Mouse (Mus musculus): Measurements from ENCODE around the gene Slc35g3.

Gene Slc35g3

GRCm38 (mm10) chr11:69784793-69785272 is 23.1 kb upstream of the Slc35g3 start:
- DNase-seq (ENCODE audit: low read depth, low spot score) = no peak

- no peak for DNase-seq (ENCODE audit: low read depth, low spot score)
These were observed 20.1 kb upstream of the Slc35g3 start for GRCm38 (mm10) chr11:69781828-69782227.

- no peak for DNase-seq (ENCODE audit: low read depth, low spot score)
These were observed 17.2 kb upstream of the Slc35g3 start for GRCm38 (mm10) chr11:69778985-69779384.

GRCm38 (mm10) chr11:69778258-69778982 is 16.7 kb upstream of the Slc35g3 start:
- no peak for DNase-seq (ENCODE audit: low read depth, low spot score)

GRCm38 (mm10) chr11:69777504-69778257 is 15.9 kb upstream of the Slc35g3 start:
- DNase-seq (ENCODE audit: low read depth, low spot score) = no peak

GRCm38 (mm10) chr11:69776488-69776887 is 14.7 kb upstream of the Slc35g3 start:
- DNase-seq (ENCODE audit: low read depth, low spot score) = no peak

- no peak for DNase-seq (ENCODE audit: low read depth, low spot score)
These were observed 13.9 kb upstream of the Slc35g3 start for GRCm38 (mm10) chr11:69775716-69776115.

GRCm38 (mm10) chr11:69774961-69775360 is 13.2 kb upstream of the Slc35g3 start:
- DNase-seq (ENCODE audit: low read depth, low spot score) = no peak

- DNase-seq (ENCODE audit: low read depth, low spot score) = no peak
These were observed 5.8 kb upstream of the Slc35g3 start for GRCm38 (mm10) chr11:69767625-69767909.

GRCm38 (mm10) chr11:69766872-69767624 is 5.3 kb upstream of the Slc35g3 start:
- no peak for DNase-seq (ENCODE audit: low read depth, low spot score)

- DNase-seq (ENCODE audit: low read depth, low spot score) = peak; percentile 88
These were observed 4.4 kb upstream of the Slc35g3 start for GRCm38 (mm10) chr11:69766126-69766609.

GRCm38 (mm10) chr11:69765221-69766125 is 3.7 kb upstream of the Slc35g3 start, which contains the start of gene Zbtb4:
Gene Zbtb4, plus strand, starts transcription at chr11:69765912.
- DNase-seq (ENCODE audit: low read depth, low spot score) = peak; percentile 74

GRCm38 (mm10) chr11:69763551-69763950 is 1.8 kb upstream of the Slc35g3 start:
- no peak for DNase-seq (ENCODE audit: low read depth, low spot score)

- no peak for DNase-seq (ENCODE audit: low read depth, low spot score)
These were observed 917 bp downstream of the Slc35g3 start for GRCm38 (mm10) chr11:69760901-69761200.

- no peak for DNase-seq (ENCODE audit: low read depth, low spot score)
These were observed 1.4 kb downstream of the Slc35g3 start for GRCm38 (mm10) chr11:69760160-69760900.

- DNase-seq (ENCODE audit: low read depth, low spot score) = peak; percentile 89
These were observed 2.6 kb downstream of the Slc35g3 start for GRCm38 (mm10) chr11:69758971-69759721.

- peak; percentile 99 for DNase-seq (ENCODE audit: low read depth, low spot score)
These were observed 3.2 kb downstream of the Slc35g3 start, which contains the start of gene Polr2a for GRCm38 (mm10) chr11:69758478-69758970. Gene Polr2a, minus strand, starts transcription at chr11:69758637.

- peak; percentile 97 for DNase-seq (ENCODE audit: low read depth, low spot score)
These were observed 3.7 kb downstream of the Slc35g3 start for GRCm38 (mm10) chr11:69758090-69758456.

- DNase-seq (ENCODE audit: low read depth, low spot score) = no peak
These were observed 4.3 kb downstream of the Slc35g3 start for GRCm38 (mm10) chr11:69757303-69758089.
